Mouse (Mus musculus) kidney, adult 2 months (tissue): ENCODE data around the gene Pdgfra. TPM values are rescaled to one million over a fixed set of nuclear protein-coding genes. Genes with fewer than 3 reads are reported as not detected.

Experiments
- DNase-seq: peaks from one replicate; pipeline ENCODE4 v3.0.0; 2021
- H3K27ac ChIP-seq: fragments of 200-500 bp; 2 replicates; pipeline ENCODE4 v1.5.1; 2012; ENCODE audit warnings: low read depth, low read length, control low read depth, inconsistent platforms; ENCODE audit not compliant: insufficient read depth
- H3K27me3 ChIP-seq: fragments of 200-500 bp; replicated peaks from 2 replicates; pipeline ENCODE4 v1.6.1; 2012; ENCODE audit warnings: mild to moderate bottlenecking, moderate library complexity, low read length, inconsistent platforms; ENCODE audit not compliant: control insufficient read depth, insufficient read depth
- H3K36me3 ChIP-seq: fragments of 200-500 bp; 2 replicates; pipeline ENCODE4 v1.6.1; 2012; ENCODE audit warnings: mild to moderate bottlenecking, moderate library complexity, low read length, inconsistent platforms; ENCODE audit not compliant: control insufficient read depth, insufficient read depth
- H3K4me1 ChIP-seq: fragments of 200-500 bp; 2 replicates; pipeline ENCODE4 v1.6.1; 2011; ENCODE audit warnings: low read length; ENCODE audit not compliant: control insufficient read depth, insufficient read depth
- H3K4me3 ChIP-seq: fragments of 200-500 bp; 2 replicates; pipeline ENCODE4 v1.5.1; 2011; ENCODE audit warnings: mild to moderate bottlenecking, low read depth, low read length, control low read depth; ENCODE audit not compliant: insufficient read depth
- CTCF ChIP-seq: fragments of 200-500 bp; conservative IDR thresholded peaks from 2 replicates; pipeline ENCODE4 v1.5.1; 2011; ENCODE audit warnings: low read depth, mild to moderate bottlenecking, control low read depth, low read length, moderate library complexity, mixed read lengths; ENCODE audit not compliant: insufficient read depth, insufficient read length
- POLR2A ChIP-seq: fragments of 200-500 bp; IDR thresholded peaks from one replicate; pipeline ENCODE4 v1.6.1; 2011; ENCODE audit warnings: low read depth, low read length, control low read depth
- WGBS: fragments of 180-500 bp; shearing (Covaris S2); methylation state at CpG from one replicate; pipeline ENCODE4 v1.1.7; 2018; 5-methylcytosine and 5-hydroxymethylcytosine counted together
- polyA plus RNA-seq: library from polyadenylated mRNA; depleted of rRNA; stranded (reverse); fragments of >200 nt; gene quantifications from 2 replicates; pipeline ENCODE4 v1.2.3, GENCODE M21; 2012; rRNA removed

The Pdgfra gene
- polyA plus RNA-seq, 1 experiment, result 26.0 TPM

GRCm38 (mm10) chr5:75238363-75238762 is 86.3 kb downstream of the Pdgfra start:
- Histone ChIP-seq H3K4me3 (no peak overlapping the region), H3K27ac (no peak overlapping the region), H3K4me1 (no peaks in the 10 kb centered on the region), H3K36me3 (no peaks in the 10 kb centered on the region), H3K27me3 (no peaks in the 10 kb centered on the region; the same call in 1 of the 2 replicates)
- 48% methylated on average over 2 of the region's 2 CpGs for WGBS
- TF ChIP-seq POLR2A (no peak), CTCF (peak; percentile 22; the same call in 1 of the 2 replicates)
- no peak for DNase-seq

DNA sequence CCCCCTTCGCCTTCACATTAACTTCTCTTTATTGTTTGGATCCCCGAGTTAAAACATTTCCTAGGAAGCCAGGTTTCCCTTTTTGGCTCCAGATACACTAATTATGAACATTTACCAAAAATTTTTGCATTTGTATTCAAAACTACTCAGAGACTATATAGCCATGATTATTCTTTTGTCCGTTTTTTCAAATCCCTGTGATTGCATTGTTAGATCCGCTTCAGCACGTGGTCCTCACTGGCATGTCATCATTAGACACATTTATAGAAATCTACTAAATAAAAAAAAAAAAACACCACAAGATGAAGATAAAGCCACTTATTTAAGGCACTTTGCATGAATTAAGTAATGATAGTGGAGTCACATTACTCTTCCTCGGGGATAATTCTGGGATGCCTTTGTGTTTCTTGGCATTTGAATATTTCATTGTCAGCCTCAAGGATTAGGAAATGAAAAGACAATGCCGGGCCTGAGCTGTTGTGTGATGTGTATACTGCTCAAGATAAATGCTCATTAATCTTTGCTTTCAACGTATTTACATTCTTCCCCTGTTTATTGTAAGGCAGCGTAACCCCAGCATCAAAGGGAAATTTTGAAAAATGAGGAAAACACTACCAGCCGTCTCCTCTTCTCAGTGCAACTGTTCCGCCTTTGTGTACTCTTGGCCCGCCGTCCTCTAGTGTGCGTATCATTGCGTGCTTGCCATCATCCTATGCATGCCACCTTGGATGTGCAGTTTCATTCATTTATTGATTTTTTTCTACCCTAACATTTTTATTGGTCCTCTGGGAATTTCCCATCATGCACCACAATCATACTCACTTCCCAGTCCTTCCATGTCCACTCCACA is 87.1 kb downstream of the Pdgfra start:
- Histone ChIP-seq H3K4me1 (no peaks in the 10 kb centered on the region), H3K36me3 (no peaks in the 10 kb centered on the region), H3K27me3 (no peaks in the 10 kb centered on the region; the same call in 1 of the 2 replicates), H3K27ac (no peak overlapping the region), H3K4me3 (no peak overlapping the region)
- TF ChIP-seq POLR2A (no peak), CTCF (no peak)
- WGBS, result 80% methylated on average over 15 of the region's 15 CpGs
- no peak for DNase-seq

- Histone ChIP-seq H3K27ac (no peak overlapping the region), H3K36me3 (no peaks in the 10 kb centered on the region), H3K27me3 (no peaks in the 10 kb centered on the region), H3K4me1 (no peaks in the 10 kb centered on the region), H3K4me3 (no peak overlapping the region)
- TF ChIP-seq CTCF, result no peak
- no peak for TF ChIP-seq POLR2A
- WGBS, result 40% methylated on average over 25 of the region's 25 CpGs
- no peak for DNase-seq
Observed at GRCm38 (mm10) chr5:75247070-75247740, 95.1 kb downstream of the Pdgfra start.

Other genes with a start within 250 kb of the Pdgfra start
- 4.3 and 6.1 TPM in 2 replicates for gene Chic2, start 107.5 kb upstream of the Pdgfra start, polyA plus RNA-seq
- not detected in 2 replicates for gene Gsx2, start 76.7 kb upstream of the Pdgfra start, polyA plus RNA-seq